Mouse (Mus musculus): Measurements from ENCODE around the gene 2010300C02Rik.
A peak's percentile ranks its signal among the peaks of the same experiment; 100 is the strongest.

2010300C02Rik gene

GRCm38 (mm10) chr1:37643794-37644365, 76.0 kb downstream of the 2010300C02Rik start:
- peaks cover 22% of the 10 kb centered on the region for H3K4me1 ChIP-seq (replicated peaks; ENCODE audit: low read depth, low read length)
- H3K36me3 ChIP-seq (ENCODE audit: insufficient read depth, low read length): no peaks in the 10 kb centered on the region
- H3K4me3 ChIP-seq (replicated peaks; ENCODE audit: low read length): no peak overlapping the region
- TF ChIP-seq NANOG (IDR thresholded peaks at IDR 0.05; ENCODE audit: borderline replicate concordance, low read length): no peak
- no peak for TF ChIP-seq POU5F1 (IDR thresholded peaks at IDR 0.05; ENCODE audit: borderline replicate concordance, low read length)
- TF ChIP-seq CTCF (conservative IDR thresholded peaks at IDR 0.05; ENCODE audit: low read length): no peak
- no peaks in the 10 kb centered on the region for H3K27me3 ChIP-seq (ENCODE audit: insufficient read depth, low read length)
- no peaks in the 10 kb centered on the region for H3K9me3 ChIP-seq (ENCODE audit: low read length)

- peaks cover 19% of the 10 kb centered on the region for H3K4me1 ChIP-seq (replicated peaks; ENCODE audit: low read depth, low read length)
- TF ChIP-seq POU5F1 (IDR thresholded peaks at IDR 0.05; ENCODE audit: borderline replicate concordance, low read length) (no peak), NANOG (IDR thresholded peaks at IDR 0.05; ENCODE audit: borderline replicate concordance, low read length) (peak; percentile 13; the same call in 1 of the 2 replicates)
These were observed 78.5 kb downstream of the 2010300C02Rik start for GRCm38 (mm10) chr1:37641361-37641760.

GRCm38 (mm10) chr1:37639101-37639500, 80.8 kb downstream of the 2010300C02Rik start:
- H3K27me3 ChIP-seq (ENCODE audit: insufficient read depth, low read length): 0 out of 2 replicates have a peak, but pooled peaks cover 2% of the 10 kb centered on the region
- peak; percentile 79 for TF ChIP-seq CTCF (conservative IDR thresholded peaks at IDR 0.05; ENCODE audit: low read length)
- no peak for TF ChIP-seq NANOG (IDR thresholded peaks at IDR 0.05; ENCODE audit: borderline replicate concordance, low read length)
- H3K36me3 ChIP-seq (ENCODE audit: insufficient read depth, low read length): no peaks in the 10 kb centered on the region
- H3K9me3 ChIP-seq (ENCODE audit: low read length): no peaks in the 10 kb centered on the region
- no peak overlapping the region for H3K4me3 ChIP-seq (replicated peaks; ENCODE audit: low read length)
- peaks cover 13% of the 10 kb centered on the region for H3K4me1 ChIP-seq (replicated peaks; ENCODE audit: low read depth, low read length)

More at GRCm38 (mm10) chr1:37641361-37641760, 78.5 kb downstream of the 2010300C02Rik start:
- no peaks in the 10 kb centered on the region for H3K36me3 ChIP-seq (ENCODE audit: insufficient read depth, low read length)
- H3K9me3 ChIP-seq (ENCODE audit: low read length): no peaks in the 10 kb centered on the region
- H3K4me3 ChIP-seq (replicated peaks; ENCODE audit: low read length): no peak overlapping the region
- H3K27me3 ChIP-seq (ENCODE audit: insufficient read depth, low read length): 0 out of 2 replicates have a peak, but pooled peaks cover 2% of the 10 kb centered on the region

- Histone ChIP-seq H3K36me3 (ENCODE audit: insufficient read depth, low read length) (no peaks in the 10 kb centered on the region), H3K9me3 (ENCODE audit: low read length) (no peaks in the 10 kb centered on the region), H3K4me3 (replicated peaks; ENCODE audit: low read length) (no peak overlapping the region), H3K27me3 (ENCODE audit: insufficient read depth, low read length) (0 out of 2 replicates have a peak, but pooled peaks cover 2% of the 10 kb centered on the region), H3K4me1 (replicated peaks; ENCODE audit: low read depth, low read length) (peaks cover 8% of the 10 kb centered on the region)
- TF ChIP-seq NANOG (IDR thresholded peaks at IDR 0.05; ENCODE audit: borderline replicate concordance, low read length) (no peak), CTCF (conservative IDR thresholded peaks at IDR 0.05; ENCODE audit: low read length) (no peak), POU5F1 (IDR thresholded peaks at IDR 0.05; ENCODE audit: borderline replicate concordance, low read length) (no peak)
These were observed 81.3 kb downstream of the 2010300C02Rik start for GRCm38 (mm10) chr1:37638560-37638959.

- Histone ChIP-seq H3K36me3 (ENCODE audit: insufficient read depth, low read length) (no peaks in the 10 kb centered on the region), H3K4me1 (replicated peaks; ENCODE audit: low read depth, low read length) (peaks cover 8% of the 10 kb centered on the region), H3K9me3 (ENCODE audit: low read length) (no peaks in the 10 kb centered on the region), H3K27me3 (ENCODE audit: insufficient read depth, low read length) (0 out of 2 replicates have a peak, but pooled peaks cover 2% of the 10 kb centered on the region), H3K4me3 (replicated peaks; ENCODE audit: low read length) (no peak overlapping the region)
- no peak for TF ChIP-seq POU5F1 (IDR thresholded peaks at IDR 0.05; ENCODE audit: borderline replicate concordance, low read length)
- no peak for TF ChIP-seq NANOG (IDR thresholded peaks at IDR 0.05; ENCODE audit: borderline replicate concordance, low read length)
These were observed 82.3 kb downstream of the 2010300C02Rik start for GRCm38 (mm10) chr1:37637571-37637970.

GRCm38 (mm10) chr1:37636824-37637223, 83.1 kb downstream of the 2010300C02Rik start:
- Histone ChIP-seq H3K27me3 (ENCODE audit: insufficient read depth, low read length) (0 out of 2 replicates have a peak, but pooled peaks cover 2% of the 10 kb centered on the region), H3K4me1 (replicated peaks; ENCODE audit: low read depth, low read length) (peaks cover 8% of the 10 kb centered on the region), H3K4me3 (replicated peaks; ENCODE audit: low read length) (no peak overlapping the region), H3K9me3 (ENCODE audit: low read length) (no peaks in the 10 kb centered on the region), H3K36me3 (ENCODE audit: insufficient read depth, low read length) (no peaks in the 10 kb centered on the region)
- TF ChIP-seq CTCF (conservative IDR thresholded peaks at IDR 0.05; ENCODE audit: low read length): no peak
- no peak for TF ChIP-seq NANOG (IDR thresholded peaks at IDR 0.05; ENCODE audit: borderline replicate concordance, low read length)
- TF ChIP-seq POU5F1 (IDR thresholded peaks at IDR 0.05; ENCODE audit: borderline replicate concordance, low read length): no peak

GRCm38 (mm10) chr1:37636169-37636568, 83.7 kb downstream of the 2010300C02Rik start:
- no peak for TF ChIP-seq NANOG (IDR thresholded peaks at IDR 0.05; ENCODE audit: borderline replicate concordance, low read length)
- peak; percentile 24; the same call in 1 of the 2 replicates for TF ChIP-seq CTCF (conservative IDR thresholded peaks at IDR 0.05; ENCODE audit: low read length)
- no peak for TF ChIP-seq POU5F1 (IDR thresholded peaks at IDR 0.05; ENCODE audit: borderline replicate concordance, low read length)
- no peaks in the 10 kb centered on the region for H3K36me3 ChIP-seq (ENCODE audit: insufficient read depth, low read length)
- H3K4me1 ChIP-seq (replicated peaks; ENCODE audit: low read depth, low read length): peaks cover 8% of the 10 kb centered on the region
- no peaks in the 10 kb centered on the region for H3K9me3 ChIP-seq (ENCODE audit: low read length)
- H3K4me3 ChIP-seq (replicated peaks; ENCODE audit: low read length): no peak overlapping the region
- H3K27me3 ChIP-seq (ENCODE audit: insufficient read depth, low read length): 0 out of 2 replicates have a peak, but pooled peaks cover 2% of the 10 kb centered on the region

- Histone ChIP-seq H3K27me3 (ENCODE audit: insufficient read depth, low read length) (0 out of 2 replicates have a peak, but pooled peaks cover 2% of the 10 kb centered on the region), H3K4me3 (replicated peaks; ENCODE audit: low read length) (no peak overlapping the region), H3K9me3 (ENCODE audit: low read length) (no peaks in the 10 kb centered on the region), H3K36me3 (ENCODE audit: insufficient read depth, low read length) (no peaks in the 10 kb centered on the region), H3K4me1 (replicated peaks; ENCODE audit: low read depth, low read length) (peaks cover 8% of the 10 kb centered on the region)
- TF ChIP-seq NANOG (IDR thresholded peaks at IDR 0.05; ENCODE audit: borderline replicate concordance, low read length) (no peak), CTCF (conservative IDR thresholded peaks at IDR 0.05; ENCODE audit: low read length) (no peak), POU5F1 (IDR thresholded peaks at IDR 0.05; ENCODE audit: borderline replicate concordance, low read length) (no peak)
These were observed 84.2 kb downstream of the 2010300C02Rik start for GRCm38 (mm10) chr1:37635716-37636115.

- Histone ChIP-seq H3K27me3 (ENCODE audit: insufficient read depth, low read length) (0 out of 2 replicates have a peak, but pooled peaks cover 2% of the 10 kb centered on the region), H3K4me1 (replicated peaks; ENCODE audit: low read depth, low read length) (peaks cover 8% of the 10 kb centered on the region), H3K36me3 (ENCODE audit: insufficient read depth, low read length) (no peaks in the 10 kb centered on the region), H3K4me3 (replicated peaks; ENCODE audit: low read length) (no peak overlapping the region), H3K9me3 (ENCODE audit: low read length) (no peaks in the 10 kb centered on the region)
- TF ChIP-seq POU5F1 (IDR thresholded peaks at IDR 0.05; ENCODE audit: borderline replicate concordance, low read length) (no peak), CTCF (conservative IDR thresholded peaks at IDR 0.05; ENCODE audit: low read length) (peak; percentile 76), NANOG (IDR thresholded peaks at IDR 0.05; ENCODE audit: borderline replicate concordance, low read length) (no peak)
These were observed 85.2 kb downstream of the 2010300C02Rik start for GRCm38 (mm10) chr1:37634658-37635057.
